Mouse (Mus musculus) forebrain, postnatal 0 days (tissue): ENCODE data around the gene Tomm40l. TPM values are rescaled to one million over a fixed set of nuclear protein-coding genes. Genes with fewer than 3 reads are reported as not detected.
A peak's percentile ranks its signal among the peaks of the same experiment; 100 is the strongest.

ENCODE experiments used
- ATAC-seq: fragments of 200-750 bp; cut with Nextera tagmentation; 2 replicates; pipeline ENCODE4 v1.8.0; 2017; ENCODE audit warnings: mild to moderate bottlenecking, moderate library complexity
- DNase-seq: peaks from one replicate; pipeline ENCODE4 v3.0.0-alpha.2; 2015
- H3K27ac ChIP-seq: fragments of 300-500 bp; sonication (generic); 2 replicates; pipeline ENCODE4 v1.5.1; 2014; ENCODE audit warnings: low read depth, mild to moderate bottlenecking, antibody characterized with exemption, low read length, moderate library complexity, mixed read lengths
- H3K27me3 ChIP-seq: fragments of 300-500 bp; sonication (generic); 2 replicates; pipeline ENCODE4 v1.6.1; 2014; ENCODE audit warnings: mild to moderate bottlenecking, low read length, mixed read lengths; ENCODE audit not compliant: insufficient read depth
- H3K36me3 ChIP-seq: fragments of 300-500 bp; sonication (generic); 2 replicates; pipeline ENCODE4 v1.6.1; 2014; ENCODE audit warnings: mild to moderate bottlenecking, moderate library complexity; ENCODE audit not compliant: insufficient read depth
- H3K4me1 ChIP-seq: fragments of 300-500 bp; sonication (generic); 2 replicates; pipeline ENCODE4 v1.6.1; 2014; ENCODE audit warnings: antibody characterized with exemption; ENCODE audit not compliant: insufficient read depth
- H3K4me2 ChIP-seq: fragments of 300-500 bp; sonication (generic); 2 replicates; pipeline ENCODE4 v1.6.1; 2014; ENCODE audit warnings: low read depth, mild to moderate bottlenecking, moderate library complexity
- H3K4me3 ChIP-seq: fragments of 300-500 bp; sonication (generic); 2 replicates; pipeline ENCODE4 v1.5.1; 2014; ENCODE audit warnings: low read depth, low read length, mixed read lengths
- H3K9ac ChIP-seq: fragments of 300-500 bp; sonication (generic); 2 replicates; pipeline ENCODE4 v1.6.1; 2014; ENCODE audit warnings: mild to moderate bottlenecking
- H3K9me3 ChIP-seq: fragments of 300-500 bp; sonication (generic); 2 replicates; pipeline ENCODE4 v1.6.1; 2016; ENCODE audit warnings: low read length
- CTCF ChIP-seq: sonication (generic); IDR thresholded peaks from 2 replicates; pipeline ENCODE4 v1.5.1; 2016; ENCODE audit warnings: antibody characterized with exemption, control low read depth, low read depth
- WGBS: fragments of 180-500 bp; shearing (Covaris S2); extraction: QIAGEN DNeasy Blood & Tissue Kit; methylation state at CpG from one replicate; pipeline ENCODE4 v1.1.7; 2014; 5-methylcytosine and 5-hydroxymethylcytosine counted together
- polyA plus RNA-seq: library from polyadenylated mRNA; unstranded; fragments of >200 nt; fragmentation: Nextera tagmentation; extraction: Ambion mirVana; gene quantifications from 2 replicates; pipeline ENCODE4 v1.2.1, GENCODE M21; 2015
- total RNA-seq: library from RNA; depleted of rRNA; stranded (reverse); fragments of >200 nt; gene quantifications from 2 replicates; pipeline ENCODE4 v1.2.3, GENCODE M21; 2014

Tomm40l gene
- total and polyA plus RNA-seq, 2 experiments from 2014 or later = 41.7 to 46.5 TPM

GRCm38 (mm10) chr1:171257781-171258180 lies 35.5 kb upstream of the Tomm40l start:
- no peak overlapping the region for H3K4me3 ChIP-seq
- 0 out of 2 replicates have a peak, but pooled peaks cover 6% of the 10 kb centered on the region for H3K36me3 ChIP-seq
- DNase-seq = no peak
- H3K27ac ChIP-seq = no peak overlapping the region
- 94% methylated on average over 9 of the region's 9 CpGs for WGBS
- no peak overlapping the region for H3K9ac ChIP-seq
- 0 out of 2 replicates have a peak, but pooled peaks cover 5% of the 10 kb centered on the region for H3K4me1 ChIP-seq
- no peaks in the 10 kb centered on the region for H3K27me3 ChIP-seq
- H3K9me3 ChIP-seq = no peaks in the 10 kb centered on the region
- no peak overlapping the region for H3K4me2 ChIP-seq
- no peak for TF ChIP-seq CTCF
- no peak for ATAC-seq

DNA sequence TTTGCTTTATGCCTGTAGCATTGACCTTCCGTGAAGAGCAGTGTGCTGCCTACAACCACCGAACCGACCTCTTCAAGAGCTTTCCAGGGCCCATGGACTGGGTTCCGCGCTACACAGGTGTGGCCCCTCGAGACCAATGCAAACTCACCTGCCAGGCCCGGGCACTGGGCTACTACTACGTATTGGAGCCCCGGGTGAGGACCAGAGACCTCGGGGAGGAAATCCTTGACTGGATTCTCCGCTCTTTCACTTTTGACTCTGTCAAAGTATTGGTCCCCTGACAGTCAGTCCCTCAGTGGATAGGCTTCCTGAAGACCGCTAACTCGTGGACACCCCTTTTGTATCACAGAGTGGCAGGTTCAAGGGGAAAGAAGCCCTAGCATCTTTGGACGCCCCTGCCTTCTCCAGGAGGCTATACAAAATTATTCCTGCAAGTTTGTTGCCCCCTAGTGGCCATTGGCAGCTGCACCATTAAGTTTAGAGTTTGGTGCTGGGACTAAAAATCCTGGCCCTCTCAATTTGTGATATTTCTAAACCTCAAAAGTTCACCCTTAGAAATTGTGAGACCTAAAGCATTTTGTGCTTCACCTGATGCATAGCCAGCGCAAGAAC lies 34.7 kb upstream of the Tomm40l start:
- Histone ChIP-seq H3K9ac (no peak overlapping the region), H3K4me1 (0 out of 2 replicates have a peak, but pooled peaks cover 6% of the 10 kb centered on the region), H3K27ac (no peak overlapping the region), H3K9me3 (no peaks in the 10 kb centered on the region), H3K4me3 (no peak overlapping the region), H3K27me3 (no peaks in the 10 kb centered on the region), H3K36me3 (0 out of 2 replicates have a peak, but pooled peaks cover 6% of the 10 kb centered on the region), H3K4me2 (no peak overlapping the region)
- DNase-seq = peak; percentile 80
- ATAC-seq = peak; percentile 63
- WGBS = 70% methylated on average over 15 of the region's 15 CpGs
- TF ChIP-seq CTCF = peak; percentile 83

DNA sequence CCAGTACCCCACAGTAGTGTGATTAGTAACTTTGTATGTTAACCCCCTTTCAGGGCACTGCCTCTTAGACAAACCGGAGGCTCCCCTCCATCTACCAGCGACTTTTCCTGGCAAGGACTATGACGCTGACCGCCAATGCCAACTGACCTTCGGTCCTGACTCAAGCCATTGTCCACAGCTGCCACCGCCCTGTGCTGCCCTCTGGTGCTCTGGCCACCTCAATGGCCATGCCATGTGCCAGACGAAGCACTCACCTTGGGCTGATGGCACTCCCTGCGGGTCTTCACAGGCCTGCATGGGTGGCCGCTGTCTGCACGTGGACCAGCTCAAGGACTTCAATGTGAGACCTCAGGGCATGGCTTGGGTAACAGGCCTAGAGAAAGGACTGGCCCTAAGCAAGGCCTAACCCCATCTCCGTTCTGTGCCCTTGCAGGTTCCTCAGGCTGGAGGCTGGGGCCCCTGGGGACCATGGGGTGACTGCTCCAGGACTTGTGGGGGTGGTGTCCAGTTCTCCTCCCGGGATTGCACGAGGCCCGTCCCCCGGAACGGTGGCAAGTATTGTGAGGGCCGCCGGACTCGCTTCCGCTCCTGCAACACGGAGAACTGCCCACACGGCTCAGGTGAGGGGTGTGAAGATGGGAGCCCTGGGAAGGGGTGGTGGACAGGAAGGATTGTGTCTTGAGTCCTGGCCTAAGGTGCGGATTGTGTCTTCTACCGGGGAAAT lies 33.9 kb upstream of the Tomm40l start:
- H3K4me2 ChIP-seq = no peak overlapping the region
- no peak overlapping the region for H3K27ac ChIP-seq
- ATAC-seq (no peak), DNase-seq (no peak)
- H3K36me3 ChIP-seq = 0 out of 2 replicates have a peak, but pooled peaks cover 6% of the 10 kb centered on the region
- 90% methylated on average over 24 of the region's 24 CpGs for WGBS
- H3K9me3 ChIP-seq = no peaks in the 10 kb centered on the region
- TF ChIP-seq CTCF = no peak
- 0 out of 2 replicates have a peak, but pooled peaks cover 6% of the 10 kb centered on the region for H3K4me1 ChIP-seq
- no peak overlapping the region for H3K4me3 ChIP-seq
- no peaks in the 10 kb centered on the region for H3K27me3 ChIP-seq
- H3K9ac ChIP-seq = no peak overlapping the region

DNA sequence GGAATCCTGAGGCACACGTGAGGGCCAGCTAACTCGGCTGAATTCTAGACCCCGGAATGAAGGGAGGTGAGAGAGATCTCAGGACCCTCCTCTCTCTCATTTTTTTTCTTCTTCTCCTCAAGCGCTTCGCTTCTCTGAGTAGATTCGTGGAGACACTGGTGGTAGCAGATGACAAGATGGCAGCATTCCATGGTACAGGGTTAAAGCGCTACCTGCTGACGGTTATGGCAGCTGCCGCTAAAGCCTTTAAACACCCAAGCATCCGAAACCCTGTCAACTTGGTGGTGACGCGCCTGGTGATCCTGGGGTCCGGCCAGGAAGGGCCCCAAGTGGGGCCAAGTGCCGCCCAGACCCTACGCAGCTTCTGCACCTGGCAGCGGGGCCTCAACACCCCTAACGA lies 30.1 kb upstream of the Tomm40l start:
- H3K9ac ChIP-seq = no peak overlapping the region
- H3K4me1 ChIP-seq = peaks cover 15% of the 10 kb centered on the region; the same call in 1 of the 2 replicates
- no peaks in the 10 kb centered on the region for H3K9me3 ChIP-seq
- H3K27me3 ChIP-seq = no peaks in the 10 kb centered on the region
- no peak for TF ChIP-seq CTCF
- WGBS = 52% methylated on average over 17 of the region's 17 CpGs
- no peak overlapping the region for H3K27ac ChIP-seq
- ATAC-seq (no peak), DNase-seq (no peak)
- H3K4me2 ChIP-seq = peak overlapping the region; percentile 53; the same call in 1 of the 2 replicates
- H3K4me3 ChIP-seq = no peak overlapping the region
- H3K36me3 ChIP-seq = no peaks in the 10 kb centered on the region

DNA sequence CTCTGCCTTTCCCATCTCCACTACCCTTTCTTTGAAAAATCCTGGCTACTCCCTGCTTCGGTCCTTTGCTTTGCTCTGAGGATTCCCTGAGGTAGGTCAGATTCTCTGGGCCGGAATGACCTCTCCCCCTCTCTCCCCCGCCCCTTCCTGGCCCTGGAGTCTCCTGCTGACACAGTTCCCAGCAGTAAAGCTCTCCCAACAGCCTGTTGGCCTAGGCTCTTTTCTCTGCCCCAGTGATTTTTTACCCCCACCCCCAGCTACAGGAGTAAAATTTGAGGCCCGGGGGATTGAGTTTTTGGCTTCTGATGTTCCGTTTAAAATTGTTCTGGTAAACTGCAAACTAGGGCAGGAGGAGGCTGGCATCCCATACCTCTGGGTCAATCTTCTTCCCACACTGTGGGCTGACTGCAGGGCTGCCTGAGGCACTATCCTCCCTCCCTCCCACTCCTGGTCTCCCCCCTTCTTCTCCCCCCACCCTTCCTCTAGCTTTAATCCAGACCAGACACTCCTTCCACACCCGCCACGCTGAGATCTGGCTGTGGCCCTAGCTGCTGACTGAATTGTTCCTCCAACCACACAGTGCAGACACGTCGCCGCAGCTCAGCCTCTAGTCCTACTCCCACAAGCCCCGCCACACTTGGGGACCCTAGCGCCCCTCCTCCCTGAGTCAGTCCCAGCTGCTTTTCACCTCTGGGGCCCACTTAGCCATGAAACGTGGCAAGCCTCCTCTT lies 29.4 kb upstream of the Tomm40l start:
- peak overlapping the region; percentile 53 for H3K4me2 ChIP-seq
- DNase-seq = no peak
- 11% methylated on average over 13 of the region's 13 CpGs for WGBS

GRCm38 (mm10) chr1:171250680-171251593 lies 28.6 kb upstream of the Tomm40l start, which contains the start of gene Ndufs2:
Gene Ndufs2 (minus strand): TSS chr1:171251388.
- peak within 1 kb of the TSS; percentile 43 for H3K9ac ChIP-seq
- TF ChIP-seq CTCF = no peak
- DNase-seq (peak; percentile 68), ATAC-seq (peak; percentile 16; the same call in 1 of the 2 replicates)
- peak within 1 kb of the TSS; percentile 47; the same call in 1 of the 2 replicates for H3K27ac ChIP-seq
- no peaks in the 10 kb centered on the region for H3K27me3 ChIP-seq
- peak within 1 kb of the TSS; percentile 25 for H3K4me3 ChIP-seq
- H3K9me3 ChIP-seq = no peaks in the 10 kb centered on the region
- H3K36me3 ChIP-seq = no peaks in the 10 kb centered on the region
- peak within 1 kb of the TSS; percentile 53 for H3K4me2 ChIP-seq
- WGBS = 13% methylated on average over 26 of the region's 26 CpGs
- peaks cover 15% of the 10 kb centered on the region; the same call in 1 of the 2 replicates for H3K4me1 ChIP-seq

More for the DNA sequence above, 29.4 kb upstream of the Tomm40l start:
- H3K4me1 ChIP-seq = peaks cover 15% of the 10 kb centered on the region; the same call in 1 of the 2 replicates
- no peak overlapping the region; the same call in 1 of the 2 replicates for H3K9ac ChIP-seq
- no peaks in the 10 kb centered on the region for H3K9me3 ChIP-seq
- H3K27me3 ChIP-seq = no peaks in the 10 kb centered on the region
- no peaks in the 10 kb centered on the region for H3K36me3 ChIP-seq
- ATAC-seq = no peak
- no peak for TF ChIP-seq CTCF
- no peak overlapping the region for H3K27ac ChIP-seq
- peak overlapping the region; percentile 25 for H3K4me3 ChIP-seq
